Mouse (Mus musculus): ENCODE data around the gene Pmpca. TPM values are rescaled to one million over a fixed set of nuclear protein-coding genes. Genes with fewer than 3 reads are reported as not detected.
A peak's percentile ranks its signal among the peaks of the same experiment; 100 is the strongest.

The Pmpca gene
- polyA plus RNA-seq, 1 experiment from 2014 or later: 104 TPM

- no peaks in the 10 kb centered on the region for H3K9me3 ChIP-seq (ENCODE audit: low read depth, low read length)
- H3K27me3 ChIP-seq (ENCODE audit: insufficient read depth, low read length): no peaks in the 10 kb centered on the region
- 100% methylated on average over 1 of the region's 1 CpGs for WGBS
- peaks cover 96% of the 10 kb centered on the region for H3K36me3 ChIP-seq (ENCODE audit: insufficient read depth)
- H3K9ac ChIP-seq: no peak overlapping the region
- ATAC-seq (ENCODE audit: insufficient read depth) (no peak), DNase-seq (no peak)
- no peak overlapping the region for H3K4me2 ChIP-seq
- no peaks in the 10 kb centered on the region for H3K4me1 ChIP-seq (ENCODE audit: insufficient read depth)
- no peak overlapping the region for H3K27ac ChIP-seq (ENCODE audit: low read depth)
- H3K4me3 ChIP-seq (ENCODE audit: low read depth, low read length): no peak overlapping the region
- TF ChIP-seq CTCF (IDR thresholded peaks at IDR 0.05; ENCODE audit: low read depth): no peak
These were observed 33.9 kb downstream of the Pmpca start for GRCm38 (mm10) chr2:26423086-26423485.

GRCm38 (mm10) chr2:26424541-26424940 is 35.4 kb downstream of the Pmpca start:
- H3K4me2 ChIP-seq: no peak overlapping the region
- no peak overlapping the region for H3K27ac ChIP-seq (ENCODE audit: low read depth)
- H3K9me3 ChIP-seq (ENCODE audit: low read depth, low read length): no peaks in the 10 kb centered on the region
- 89% methylated on average over 2 of the region's 2 CpGs for WGBS
- no peaks in the 10 kb centered on the region for H3K27me3 ChIP-seq (ENCODE audit: insufficient read depth, low read length)
- ATAC-seq (ENCODE audit: insufficient read depth): no peak
- no peak for DNase-seq
- peaks cover 97% of the 10 kb centered on the region for H3K36me3 ChIP-seq (ENCODE audit: insufficient read depth)
- no peak overlapping the region for H3K9ac ChIP-seq
- H3K4me1 ChIP-seq (ENCODE audit: insufficient read depth): no peaks in the 10 kb centered on the region
- no peak for TF ChIP-seq CTCF (IDR thresholded peaks at IDR 0.05; ENCODE audit: low read depth)
- no peak overlapping the region for H3K4me3 ChIP-seq (ENCODE audit: low read depth, low read length)

- 91% methylated on average over 5 of the region's 5 CpGs for WGBS
- TF ChIP-seq CTCF (IDR thresholded peaks at IDR 0.05; ENCODE audit: low read depth): peak; percentile 2; the same call in 1 of the 2 replicates
These were observed 40.7 kb downstream of the Pmpca start for GRCm38 (mm10) chr2:26429851-26430250.

GRCm38 (mm10) chr2:26434791-26435572 is 45.8 kb downstream of the Pmpca start:
- H3K27ac ChIP-seq (ENCODE audit: low read depth): no peak overlapping the region
- H3K36me3 ChIP-seq (ENCODE audit: insufficient read depth): peaks cover 84% of the 10 kb centered on the region
- no peak overlapping the region for H3K4me3 ChIP-seq (ENCODE audit: low read depth, low read length)
- 89% methylated on average over 7 of the region's 7 CpGs for WGBS
- ATAC-seq (ENCODE audit: insufficient read depth) (no peak), DNase-seq (no peak)
- H3K9ac ChIP-seq: no peak overlapping the region
- H3K4me1 ChIP-seq (ENCODE audit: insufficient read depth): no peaks in the 10 kb centered on the region
- no peak for TF ChIP-seq CTCF (IDR thresholded peaks at IDR 0.05; ENCODE audit: low read depth)
- H3K27me3 ChIP-seq (ENCODE audit: insufficient read depth, low read length): no peaks in the 10 kb centered on the region
- H3K4me2 ChIP-seq: no peak overlapping the region
- H3K9me3 ChIP-seq (ENCODE audit: low read depth, low read length): no peaks in the 10 kb centered on the region

More at GRCm38 (mm10) chr2:26429851-26430250, 40.7 kb downstream of the Pmpca start:
- H3K27ac ChIP-seq (ENCODE audit: low read depth): no peak overlapping the region
- DNase-seq (no peak), ATAC-seq (ENCODE audit: insufficient read depth) (no peak)
- H3K9me3 ChIP-seq (ENCODE audit: low read depth, low read length): no peaks in the 10 kb centered on the region
- H3K9ac ChIP-seq: no peak overlapping the region
- no peaks in the 10 kb centered on the region for H3K4me1 ChIP-seq (ENCODE audit: insufficient read depth)
- H3K36me3 ChIP-seq (ENCODE audit: insufficient read depth): peaks cover 96% of the 10 kb centered on the region
- no peak overlapping the region for H3K4me2 ChIP-seq
- no peak overlapping the region for H3K4me3 ChIP-seq (ENCODE audit: low read depth, low read length)
- H3K27me3 ChIP-seq (ENCODE audit: insufficient read depth, low read length): no peaks in the 10 kb centered on the region

GRCm38 (mm10) chr2:26437221-26437620 is 48.1 kb downstream of the Pmpca start:
- H3K27ac ChIP-seq (ENCODE audit: low read depth): no peak overlapping the region
- H3K9me3 ChIP-seq (ENCODE audit: low read depth, low read length): no peaks in the 10 kb centered on the region
- no peak overlapping the region for H3K4me3 ChIP-seq (ENCODE audit: low read depth, low read length)
- no peak for TF ChIP-seq CTCF (IDR thresholded peaks at IDR 0.05; ENCODE audit: low read depth)
- no peak overlapping the region for H3K4me2 ChIP-seq
- ATAC-seq (ENCODE audit: insufficient read depth): no peak
- peaks cover 85% of the 10 kb centered on the region for H3K36me3 ChIP-seq (ENCODE audit: insufficient read depth)
- H3K27me3 ChIP-seq (ENCODE audit: insufficient read depth, low read length): no peaks in the 10 kb centered on the region
- DNase-seq: no peak
- no peaks in the 10 kb centered on the region for H3K4me1 ChIP-seq (ENCODE audit: insufficient read depth)
- WGBS: 66% methylated on average over 4 of the region's 4 CpGs
- no peak overlapping the region for H3K9ac ChIP-seq

- H3K36me3 ChIP-seq (ENCODE audit: insufficient read depth): peaks cover 74% of the 10 kb centered on the region
- no peak for DNase-seq
- 81% methylated on average over 7 of the region's 7 CpGs for WGBS
- no peak for ATAC-seq (ENCODE audit: insufficient read depth)
- no peaks in the 10 kb centered on the region for H3K27me3 ChIP-seq (ENCODE audit: insufficient read depth, low read length)
- 0 out of 2 replicates have a peak, but pooled peaks cover 4% of the 10 kb centered on the region for H3K4me1 ChIP-seq (ENCODE audit: insufficient read depth)
- no peak for TF ChIP-seq CTCF (IDR thresholded peaks at IDR 0.05; ENCODE audit: low read depth)
- H3K4me3 ChIP-seq (ENCODE audit: low read depth, low read length): no peak overlapping the region
- H3K9me3 ChIP-seq (ENCODE audit: low read depth, low read length): no peaks in the 10 kb centered on the region
- H3K4me2 ChIP-seq: no peak overlapping the region
- no peak overlapping the region for H3K9ac ChIP-seq
- H3K27ac ChIP-seq (ENCODE audit: low read depth): no peak overlapping the region
These were observed 49.2 kb downstream of the Pmpca start for GRCm38 (mm10) chr2:26438373-26438772.

GRCm38 (mm10) chr2:26439671-26440070 is 50.5 kb downstream of the Pmpca start:
- no peak for TF ChIP-seq CTCF (IDR thresholded peaks at IDR 0.05; ENCODE audit: low read depth)
- WGBS: 86% methylated on average over 6 of the region's 6 CpGs
- Histone ChIP-seq H3K4me1 (ENCODE audit: insufficient read depth) (peaks cover 8% of the 10 kb centered on the region; the same call in 1 of the 2 replicates), H3K27ac (ENCODE audit: low read depth) (no peak overlapping the region), H3K9ac (no peak overlapping the region), H3K36me3 (ENCODE audit: insufficient read depth) (peaks cover 62% of the 10 kb centered on the region), H3K4me3 (ENCODE audit: low read depth, low read length) (no peak overlapping the region), H3K9me3 (ENCODE audit: low read depth, low read length) (no peaks in the 10 kb centered on the region), H3K4me2 (no peak overlapping the region), H3K27me3 (ENCODE audit: insufficient read depth, low read length) (no peaks in the 10 kb centered on the region)
- DNase-seq (no peak), ATAC-seq (ENCODE audit: insufficient read depth) (no peak)
